Mouse (Mus musculus): ENCODE data around the gene Thrap3.

- TF ChIP-seq POLR2A (IDR thresholded peaks at IDR 0.05; ENCODE audit: borderline replicate concordance, control insufficient read depth, low read depth, low read length) (no peak), CTCF (IDR thresholded peaks at IDR 0.05; ENCODE audit: control insufficient read depth, insufficient read depth, low read length) (no peak)
These were observed 46.7 kb downstream of the Thrap3 start for GRCm38 (mm10) chr4:126155869-126156268.

Data from bone marrow, adult 2 months (tissue).